Mouse (Mus musculus) frontal cortex, adult 2 months (tissue): ENCODE results near the gene Ube2b. TPM values are rescaled to one million over a fixed set of nuclear protein-coding genes. Genes with fewer than 3 reads are reported as not detected.

ENCODE experiments used
- DNase-seq, 2 experiments: peaks; one replicate each; pipeline ENCODE4 v3.0.0; 2022; ENCODE audit warnings: low spot score in 1 of 2; ENCODE audit errors: extremely low spot score in 1 of 2
- polyA plus RNA-seq: library from polyadenylated mRNA; depleted of rRNA; stranded (reverse); fragments of >200 nt; gene quantifications from 2 replicates; pipeline ENCODE4 v1.2.3, GENCODE M21; 2012; rRNA removed

Ube2b gene
- polyA plus RNA-seq, result 234 and 238 TPM in 2 replicates

DNA sequence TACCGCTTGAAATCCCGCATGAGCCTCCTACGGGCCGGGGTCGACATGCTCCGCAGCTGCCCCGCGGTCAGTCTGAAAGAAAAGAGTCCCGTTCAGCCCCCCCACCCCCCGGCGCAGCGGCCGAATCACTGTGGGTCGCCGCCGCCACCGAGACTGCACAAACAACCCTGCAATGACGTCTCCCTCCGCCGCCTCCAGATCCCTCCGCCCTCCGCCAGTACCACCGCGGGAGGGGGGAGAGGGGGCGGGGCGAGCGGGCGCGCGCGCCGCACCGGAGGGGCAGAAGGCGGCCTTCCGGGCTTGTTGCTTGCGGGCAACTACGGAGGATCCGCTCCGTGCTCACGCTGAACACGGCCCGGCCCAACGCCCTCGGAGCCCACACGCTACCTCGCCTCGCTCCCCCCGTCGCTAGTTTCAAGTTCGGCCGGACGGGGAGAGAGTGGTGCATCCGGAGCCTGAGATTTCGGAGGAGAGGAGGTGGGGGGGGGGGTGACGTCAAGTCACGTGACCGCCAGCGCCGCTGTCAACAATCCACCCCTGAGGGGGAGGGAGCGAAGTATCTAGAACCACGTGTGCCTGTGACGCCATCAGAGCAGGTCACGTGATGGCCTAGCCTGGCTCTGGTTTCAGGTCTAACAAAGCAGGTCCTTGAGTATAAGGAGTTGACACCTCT lies at the start of gene Ube2b:
Ube2b (minus strand) TSS at position 473 of the 673 bp plus-strand sequence.
- DNase-seq, result peak; percentile 97

DNA sequence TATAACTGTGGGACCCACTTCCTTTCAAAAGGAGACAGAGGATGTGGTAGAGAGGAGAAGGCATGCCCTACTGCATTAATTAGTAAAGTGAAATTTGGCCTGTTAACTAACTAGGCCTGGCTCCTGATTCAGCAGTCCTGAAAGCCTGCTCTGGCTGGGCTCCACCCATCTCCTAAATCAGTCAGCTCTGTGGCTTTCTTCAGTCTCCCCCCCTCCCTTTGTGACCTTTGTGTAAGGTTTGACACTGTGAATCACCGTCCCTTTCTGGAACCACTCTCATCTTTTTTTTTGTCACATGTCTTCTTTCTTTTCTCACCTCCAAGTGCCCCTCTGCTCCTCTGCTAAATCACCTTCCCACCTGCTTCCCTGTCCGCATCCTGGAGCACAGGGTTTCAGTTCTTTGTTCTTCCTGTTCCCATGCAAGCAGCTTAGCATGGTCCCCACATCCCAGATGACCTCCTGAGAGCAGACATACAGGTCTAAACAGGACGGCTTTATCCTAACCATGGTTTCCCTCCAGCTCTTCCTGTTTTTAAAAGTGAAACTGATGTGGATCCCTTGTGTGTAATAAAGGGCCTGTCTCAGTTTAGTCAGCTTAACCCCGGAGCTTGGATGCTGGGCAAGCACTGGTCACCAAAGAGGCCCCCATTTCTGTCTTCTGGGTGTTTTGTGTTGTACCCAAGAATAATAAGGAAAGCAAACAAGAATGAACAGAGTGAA lies 46.0 kb upstream of the Ube2b start:
- DNase-seq, result no peak

DNA sequence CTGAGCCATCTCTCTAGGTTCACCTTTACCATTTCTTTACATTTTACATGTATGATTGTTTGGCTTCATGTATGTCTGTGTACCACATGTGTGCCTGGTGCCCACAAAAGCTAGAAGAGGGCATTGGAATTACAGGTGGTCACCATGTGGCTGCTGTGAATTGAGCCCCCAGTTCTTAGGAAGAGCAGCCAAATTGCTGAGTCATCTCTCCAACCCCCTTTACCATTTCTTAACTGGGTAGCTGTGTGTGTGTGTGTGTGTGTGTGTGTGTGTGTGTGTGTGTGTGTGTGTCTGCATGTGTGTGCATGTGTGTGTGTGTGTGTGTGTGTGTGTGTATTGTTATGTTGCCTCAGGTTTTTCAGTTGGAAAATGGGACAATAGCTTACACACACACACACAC lies 43.6 kb upstream of the Ube2b start:
- DNase-seq, result no peak

DNA sequence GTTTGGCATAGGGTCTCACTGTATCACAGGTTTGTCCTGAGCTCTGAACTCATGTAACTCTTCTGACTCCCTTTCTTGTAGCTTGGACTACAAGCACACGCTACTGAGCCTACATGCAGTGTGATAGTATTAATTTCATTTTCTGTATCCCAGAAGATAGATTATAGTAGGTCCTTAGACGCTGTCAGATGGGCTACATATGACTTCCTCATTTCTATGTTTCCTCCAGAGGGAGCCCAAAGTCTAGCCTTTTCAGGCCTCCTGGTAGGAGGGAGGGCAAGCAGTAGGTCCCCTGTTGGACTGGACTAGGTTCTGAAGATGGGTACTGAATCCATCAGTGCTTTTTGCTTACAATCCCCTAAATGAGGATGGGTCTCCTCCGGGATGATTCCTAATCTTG lies 42.7 kb upstream of the Ube2b start:
- DNase-seq, result peak in 1 of 2 experiments; percentile 25

DNA sequence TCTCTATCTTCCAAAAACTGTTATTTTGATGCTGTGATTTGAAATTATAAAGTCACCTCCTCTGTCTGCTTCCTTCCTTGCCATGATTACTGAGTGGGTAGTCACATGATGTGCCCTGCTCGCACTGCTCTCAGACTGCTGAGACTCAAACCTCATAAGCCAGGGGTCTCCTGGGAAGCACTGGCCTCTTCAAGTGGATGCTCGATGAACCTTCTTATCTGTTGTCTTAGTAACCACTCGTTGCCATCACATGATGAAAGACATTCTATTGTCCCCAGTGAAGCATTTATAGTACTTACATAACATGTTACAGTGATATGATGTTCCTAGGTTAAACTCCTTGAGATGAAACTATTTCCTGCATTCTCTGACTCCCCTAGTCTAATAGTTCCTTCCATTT lies 37.1 kb upstream of the Ube2b start:
- DNase-seq, result no peak

DNA sequence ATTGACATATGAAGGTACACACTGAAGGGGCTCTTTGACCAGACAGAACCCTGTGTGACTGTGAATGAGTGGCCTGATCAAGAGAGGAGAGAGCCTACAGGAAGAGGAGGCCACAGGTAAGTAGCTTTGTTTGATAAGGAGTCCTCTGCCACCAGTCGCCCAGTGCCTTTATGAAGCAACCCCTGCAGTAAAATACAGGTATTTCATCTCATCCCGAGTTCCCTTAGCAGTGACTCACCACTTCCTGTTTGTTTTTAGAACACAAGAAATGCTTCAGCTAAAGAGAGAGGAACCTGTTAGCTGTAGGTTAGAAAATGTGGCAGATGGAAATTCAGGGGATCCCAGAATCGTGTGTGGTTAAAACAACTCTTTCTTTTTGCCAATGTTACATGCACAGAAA lies 35.3 kb upstream of the Ube2b start:
- no peak for DNase-seq

DNA sequence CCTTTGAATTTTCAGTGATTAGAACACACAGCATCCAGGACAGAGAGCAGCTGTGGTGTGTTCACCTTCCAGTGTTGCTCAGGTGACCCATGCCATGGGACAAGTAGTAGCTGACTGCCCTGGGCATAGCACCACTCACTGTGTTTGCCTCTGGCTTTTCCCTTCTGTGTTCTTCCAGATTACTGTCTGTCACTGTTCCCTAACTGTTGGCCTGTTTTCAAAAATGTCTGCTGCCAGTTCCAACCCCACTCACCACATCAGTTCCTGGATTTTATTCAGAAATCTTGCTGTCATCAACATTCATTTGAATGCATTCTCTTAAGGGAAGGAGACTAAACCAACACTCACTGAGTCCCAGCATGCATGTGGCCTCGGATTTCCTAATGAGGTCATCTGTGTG lies 33.4 kb upstream of the Ube2b start:
- DNase-seq, result peak in 1 of 2 experiments; percentile 32

DNA sequence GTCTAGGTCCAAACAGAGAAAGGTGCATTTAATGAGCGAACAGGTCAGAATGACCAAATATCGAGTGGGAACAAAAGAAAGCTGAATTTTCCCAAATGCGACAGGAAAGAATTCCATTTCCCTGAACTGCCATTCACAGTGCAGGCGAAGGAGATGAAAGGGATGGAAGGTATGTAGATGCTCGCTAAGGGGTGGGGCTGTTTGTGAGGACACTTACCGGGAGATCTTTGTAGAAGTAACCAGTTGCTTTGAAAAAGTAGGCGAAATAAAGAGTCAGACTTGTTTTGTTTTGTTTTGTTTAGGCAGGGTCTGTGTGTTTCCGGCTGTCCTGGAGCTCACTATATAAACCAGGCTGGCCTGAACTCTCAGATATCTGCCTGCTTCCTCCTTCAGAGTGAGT lies 31.8 kb upstream of the Ube2b start:
- no peak for DNase-seq

DNA sequence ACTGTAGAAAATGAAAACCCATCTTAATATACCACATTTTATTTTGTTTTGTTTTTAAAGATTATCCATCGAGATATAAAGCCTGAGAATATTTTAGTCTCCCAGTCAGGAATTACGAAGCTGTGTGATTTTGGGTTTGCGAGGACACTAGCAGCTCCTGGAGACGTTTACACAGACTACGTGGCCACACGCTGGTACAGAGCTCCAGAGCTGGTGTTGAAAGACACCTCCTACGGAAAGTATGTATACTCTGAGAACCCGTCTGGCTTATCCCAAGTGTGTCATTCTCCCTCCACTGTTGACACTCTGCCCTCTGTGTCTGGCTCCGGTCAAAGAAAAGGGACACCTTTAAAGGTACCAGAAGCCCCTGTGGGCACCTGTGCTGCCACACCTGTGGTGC lies 17.7 kb upstream of the Ube2b start:
- peak in 1 of 2 experiments; percentile 44 for DNase-seq

DNA sequence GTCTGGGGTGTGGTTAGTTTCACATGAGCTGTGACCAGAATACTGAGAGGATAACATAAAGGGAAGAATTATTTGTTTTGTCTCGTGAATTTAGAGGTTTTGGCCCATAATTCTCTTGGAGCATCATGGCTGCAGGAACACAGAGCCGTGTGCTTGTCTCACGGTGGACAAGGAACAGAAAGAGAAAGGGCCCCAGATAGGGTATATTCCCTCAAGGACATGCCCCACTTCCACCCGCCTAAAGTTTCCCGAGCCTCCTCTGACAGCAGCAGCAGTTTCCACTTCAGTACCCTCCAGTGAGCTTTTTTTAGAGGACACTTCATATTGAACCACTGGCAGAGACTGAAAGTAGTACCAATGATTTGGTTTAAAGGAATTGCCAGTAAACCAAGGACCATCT lies 11.0 kb upstream of the Ube2b start:
- DNase-seq, result no peak

DNA sequence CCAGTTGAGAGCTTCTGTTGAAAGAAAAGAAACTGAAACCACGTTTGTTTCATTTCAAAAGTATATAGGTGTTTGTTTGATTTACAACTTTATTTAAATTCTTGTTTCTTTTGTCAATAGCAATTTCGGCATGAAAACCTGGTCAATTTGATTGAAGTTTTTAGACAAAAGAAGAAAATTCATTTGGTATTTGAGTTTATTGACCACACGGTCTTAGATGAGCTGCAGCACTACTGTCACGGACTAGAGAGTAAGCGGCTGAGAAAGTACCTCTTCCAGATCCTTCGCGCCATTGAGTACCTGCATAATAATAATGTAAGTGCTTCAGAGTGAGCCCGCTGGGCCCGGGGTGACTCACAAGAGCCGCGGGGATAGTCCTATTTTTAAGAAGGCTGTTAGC lies 10.4 kb upstream of the Ube2b start:
- no peak for DNase-seq

DNA sequence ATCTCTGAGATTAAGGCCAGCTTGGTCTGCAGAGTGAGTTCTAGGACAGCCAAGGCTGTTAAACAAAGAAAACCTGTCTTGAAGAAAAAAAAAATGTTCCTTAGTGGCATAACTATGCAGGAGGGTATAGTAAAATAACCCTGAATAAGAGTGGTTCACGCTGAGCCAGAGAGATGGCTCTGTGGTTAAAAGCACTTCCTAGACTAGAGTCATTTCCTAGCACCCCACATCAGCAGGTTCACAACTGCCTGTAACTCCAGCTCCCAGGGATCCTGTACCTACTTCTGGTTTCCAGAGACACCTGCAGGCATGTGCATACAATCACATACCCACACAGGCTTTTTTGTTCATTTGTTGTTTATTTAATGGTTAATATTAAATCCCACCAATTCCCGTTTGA lies 5.0 kb upstream of the Ube2b start:
- DNase-seq, result no peak

DNA sequence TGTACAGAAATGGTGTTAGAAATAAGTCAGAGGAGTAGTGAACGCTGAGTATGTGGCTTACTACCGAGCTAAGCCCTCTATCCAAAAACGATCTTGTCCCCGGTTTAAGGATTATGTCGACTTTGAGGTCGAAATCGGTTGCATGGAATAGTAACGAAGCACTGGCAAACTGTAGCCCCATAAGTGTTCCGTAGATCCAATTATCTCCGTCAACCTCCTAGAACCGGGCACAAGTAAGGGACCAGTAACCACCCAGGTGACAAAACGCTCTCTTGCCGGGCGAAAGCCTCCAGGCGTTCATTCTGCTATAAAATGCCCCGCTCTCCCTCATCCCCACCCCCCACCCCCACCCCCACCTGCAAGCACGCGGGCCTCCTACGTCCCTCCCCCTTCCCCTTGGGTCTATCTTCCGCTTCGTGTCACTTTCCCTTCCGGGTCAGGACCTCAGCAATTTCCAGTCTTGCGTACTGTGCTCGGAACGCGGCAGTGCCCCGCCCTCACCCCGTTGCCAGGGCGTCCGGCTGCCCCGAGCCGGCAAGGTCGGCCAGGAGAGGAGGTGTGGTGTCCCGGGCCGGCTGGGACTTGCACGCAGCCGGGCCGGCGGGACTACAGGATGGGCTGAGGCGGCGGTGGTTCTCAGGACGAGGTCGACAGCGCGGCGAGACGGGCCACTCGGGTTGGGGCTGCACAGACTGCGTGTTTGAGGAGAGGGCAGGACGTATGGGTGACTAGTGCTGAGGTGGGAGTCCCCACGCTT lies 3.4 kb upstream of the Ube2b start, which contains the start of gene Cdkl3:
Cdkl3 (plus strand) TSS at position 450 of the 757 bp plus-strand sequence.
- peak; percentile 81 to 91 for DNase-seq

DNA sequence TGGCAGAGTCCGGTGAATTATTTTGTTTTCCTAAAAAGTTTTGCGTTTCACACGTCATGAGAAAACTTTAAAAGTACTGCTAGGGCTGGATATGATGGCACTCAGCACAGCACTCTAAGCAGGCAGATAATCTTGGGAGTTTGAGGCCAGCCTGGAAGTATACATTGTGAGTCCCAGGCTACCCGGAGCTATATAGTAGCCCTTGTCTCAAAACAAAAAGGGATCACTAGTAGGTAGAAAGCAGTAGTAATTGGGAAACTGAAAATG lies 2.9 kb upstream of the Ube2b start:
- no peak for DNase-seq

DNA sequence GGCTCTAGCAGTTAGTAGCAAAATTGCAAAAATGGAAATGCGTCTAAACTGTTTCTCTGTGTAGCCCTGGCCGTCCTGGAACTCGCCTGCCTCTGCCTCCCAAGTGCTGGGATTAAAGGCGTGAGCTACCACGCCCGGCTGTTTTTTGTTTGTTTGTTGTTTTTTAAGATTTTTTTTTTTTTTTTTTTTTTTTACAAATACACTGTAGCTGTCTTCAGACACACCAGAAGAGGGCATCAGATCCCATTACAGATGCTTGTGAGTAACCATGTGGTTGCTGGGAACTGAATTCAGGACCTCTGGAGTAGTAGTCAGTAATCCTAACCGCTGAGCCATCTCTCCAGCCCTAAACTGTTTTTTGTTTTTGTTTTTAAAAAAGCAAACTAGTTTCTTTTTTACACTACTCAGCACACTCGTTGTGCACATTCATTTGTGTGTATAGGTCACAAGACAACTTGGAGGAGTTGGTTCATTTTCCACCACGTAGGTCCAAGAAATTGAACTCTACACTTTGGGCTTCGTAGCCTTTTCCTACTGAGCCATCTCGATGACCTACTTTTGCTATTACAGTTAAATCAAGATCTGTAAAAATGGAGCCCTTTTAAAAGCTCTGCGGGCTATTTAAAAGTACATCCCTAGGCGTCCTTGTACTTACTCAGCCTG lies 2.4 kb upstream of the Ube2b start:
- no peak for DNase-seq

DNA sequence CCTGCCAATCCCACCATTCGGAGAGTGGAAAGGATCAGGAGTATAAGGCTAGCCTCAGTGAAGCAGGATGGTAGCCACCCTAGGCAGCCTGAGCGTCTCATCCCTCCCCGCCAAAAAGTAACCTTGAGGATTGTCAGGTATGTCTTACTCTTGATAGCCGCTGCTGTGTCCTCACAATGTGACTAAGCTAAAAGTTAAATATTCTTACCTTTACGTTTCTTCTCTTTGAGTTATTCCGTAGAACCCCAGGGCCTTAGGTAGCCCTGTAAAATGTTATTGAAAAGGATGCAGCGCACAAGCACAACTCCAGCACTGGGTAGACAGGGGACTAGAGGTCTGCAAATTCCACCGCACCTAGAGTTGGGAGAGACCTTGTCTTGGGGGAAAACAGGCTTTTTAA lies 1.3 kb upstream of the Ube2b start:
- DNase-seq, result no peak

DNA sequence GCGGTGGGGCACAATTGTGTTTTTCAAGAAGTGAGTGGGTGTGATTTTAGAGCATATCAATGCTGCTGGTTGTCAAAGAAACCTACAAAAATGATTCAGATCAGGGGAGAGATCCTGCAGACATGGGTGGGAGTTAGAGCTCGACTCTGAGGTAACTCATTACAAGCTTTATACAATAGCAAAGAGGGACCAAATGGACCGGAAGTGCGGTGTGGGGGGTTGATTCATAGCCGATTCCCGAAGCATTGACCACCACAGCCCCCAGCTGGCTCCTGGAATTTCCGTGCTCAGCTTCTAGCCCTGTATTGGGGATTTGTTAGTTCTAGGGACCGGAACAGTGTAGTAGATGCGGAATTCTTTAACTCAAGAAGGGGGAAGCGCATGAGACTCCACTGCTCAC lies 779 bp upstream of the Ube2b start:
- peak in 1 of 2 experiments; percentile 14 for DNase-seq

DNA sequence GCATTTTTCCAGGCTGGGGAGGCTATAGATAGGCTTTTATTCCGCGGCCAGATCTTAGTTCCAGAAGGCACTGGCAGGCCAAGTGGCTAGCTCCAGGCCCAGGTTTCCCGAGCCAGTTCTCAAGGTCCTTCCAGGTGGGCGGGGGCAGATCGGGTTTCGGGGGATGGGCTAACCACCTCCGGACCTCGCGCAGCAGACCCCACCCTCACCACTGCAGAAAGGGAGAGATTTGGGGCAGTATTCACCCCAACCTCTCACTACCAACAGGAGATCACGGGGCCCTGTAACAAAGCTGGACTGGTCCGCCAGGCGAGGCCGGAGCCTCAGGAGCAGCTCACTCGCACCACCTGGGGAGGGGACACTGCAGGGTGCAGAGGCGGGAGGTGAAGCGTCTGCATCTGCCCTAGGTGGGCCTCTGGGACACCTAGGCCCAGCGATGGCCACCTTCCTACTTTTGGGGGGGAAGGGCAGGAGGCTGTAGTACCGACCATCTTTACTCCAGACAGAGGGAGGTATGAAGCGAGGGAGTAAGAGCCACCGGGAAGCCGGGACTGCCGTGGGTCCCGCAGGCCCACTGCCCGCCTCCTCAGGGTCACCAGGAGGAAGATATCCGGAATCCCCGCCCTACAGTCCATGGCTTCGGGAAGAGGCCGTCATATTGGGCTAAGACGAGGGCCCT lies 812 bp downstream of the Ube2b start:
- peak in 1 of 2 experiments; percentile 17 for DNase-seq

DNA sequence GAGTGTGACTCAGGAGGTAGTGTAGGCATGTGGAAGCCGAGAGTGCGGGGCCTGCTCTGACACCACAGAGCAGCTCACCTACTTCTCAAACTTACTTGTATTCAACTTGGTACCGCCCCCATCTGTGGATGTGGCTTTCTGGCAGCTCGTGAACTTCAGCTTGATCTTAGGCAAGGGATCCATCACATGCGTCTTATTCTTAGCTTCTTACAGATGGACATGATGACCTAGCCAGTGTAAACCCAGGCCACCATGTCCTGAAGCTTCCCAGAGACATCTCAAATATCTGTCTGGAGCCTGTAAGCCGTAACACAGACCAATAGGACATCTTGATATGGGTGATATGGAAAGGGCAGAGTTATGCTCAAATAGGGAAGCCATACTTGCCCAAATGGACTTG lies 28.9 kb downstream of the Ube2b start:
- no peak for DNase-seq

DNA sequence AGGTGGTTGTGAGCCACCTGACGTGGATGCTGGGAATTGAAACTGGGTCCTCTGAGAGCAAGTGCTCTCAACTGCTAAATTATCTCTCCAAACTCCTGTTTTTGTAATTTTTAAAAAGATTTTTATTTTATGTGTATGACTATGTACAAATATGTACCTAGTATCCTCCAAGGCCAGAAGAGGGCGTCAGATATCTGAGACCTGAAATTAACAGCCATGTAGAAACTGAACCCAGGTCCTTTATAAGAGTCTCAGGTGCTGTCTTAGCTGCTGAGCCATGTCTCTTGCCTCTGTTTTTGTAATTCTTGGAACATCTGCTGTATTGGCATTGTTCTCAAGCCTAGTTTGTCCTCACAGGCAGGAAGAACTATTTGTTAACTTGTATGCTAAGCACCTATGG lies 31.1 kb downstream of the Ube2b start:
- no peak for DNase-seq

DNA sequence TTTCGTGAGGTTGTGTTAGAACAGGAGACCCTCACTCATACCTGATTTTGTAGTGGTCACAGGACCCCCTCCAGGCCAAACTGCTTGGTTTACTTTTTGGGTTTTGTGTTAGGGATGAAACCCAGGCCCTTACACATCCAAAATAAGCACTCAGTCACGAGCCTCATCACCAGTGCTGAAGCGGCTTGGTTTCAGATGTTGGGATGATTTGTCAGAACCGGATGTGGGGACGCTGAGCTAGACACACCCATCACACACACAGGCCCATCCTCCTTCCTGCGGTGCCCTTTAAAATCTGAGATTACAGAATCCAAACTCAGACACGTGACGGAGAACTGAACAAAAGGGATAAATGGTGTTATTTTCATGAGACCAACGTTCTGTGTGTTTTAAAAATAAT lies 31.7 kb downstream of the Ube2b start:
- DNase-seq, result no peak
